Mouse (Mus musculus) heart, embryonic 14.5 days (tissue): ENCODE data around the gene Olfr56. TPM values are rescaled to one million over a fixed set of nuclear protein-coding genes. Genes with fewer than 3 reads are reported as not detected.
"Not testable (repeated sequence)": the region's sequence is repeated elsewhere in the genome, so short reads cannot be mapped to it uniquely, and the experiment has no call there.

ENCODE experiments used
- ATAC-seq: fragments of 200-750 bp; cut with Nextera tagmentation; 2 replicates; pipeline ENCODE4 v1.8.0; 2017; ENCODE audit warnings: low read depth, moderate TSS enrichment; ENCODE audit not compliant: insufficient number of reproducible peaks, insufficient read depth, low FRiP score
- H3K27ac ChIP-seq, 2 experiments: fragments of 200-500 bp in 1 of 2; fragments of 300-500 bp in 1 of 2; sonication (generic) in 1 of 2; replicated peaks in 1 of 2; 2 replicates each; pipeline ENCODE4 v1.5.1; 2012 to 2014; ENCODE audit warnings: low read depth in 2 of 2, low read length in 2 of 2, control low read depth in 1 of 2, mild to moderate bottlenecking in 1 of 2, mixed read lengths in 1 of 2; ENCODE audit not compliant: control insufficient read depth in 1 of 2, insufficient read depth in 1 of 2
- H3K27me3 ChIP-seq: fragments of 300-500 bp; sonication (generic); 2 replicates; pipeline ENCODE4 v1.6.1; 2014; ENCODE audit warnings: mild to moderate bottlenecking, low read length, control low read depth; ENCODE audit not compliant: control insufficient read depth, insufficient read depth
- H3K36me3 ChIP-seq: fragments of 300-500 bp; sonication (generic); 2 replicates; pipeline ENCODE4 v1.6.1; 2014; ENCODE audit warnings: mild to moderate bottlenecking, control low read depth, low read length, mixed read lengths; ENCODE audit not compliant: control insufficient read depth, insufficient read depth
- H3K4me1 ChIP-seq, 2 experiments: fragments of 200-500 bp in 1 of 2; fragments of 300-500 bp in 1 of 2; sonication (generic) in 1 of 2; 2 replicates each; pipeline ENCODE4 v1.6.1; 2012 to 2014; ENCODE audit warnings: low read length in 2 of 2, control low read depth in 1 of 2, mixed read lengths in 1 of 2; ENCODE audit not compliant: control insufficient read depth in 2 of 2, insufficient read depth in 2 of 2
- H3K4me2 ChIP-seq: fragments of 300-500 bp; sonication (generic); 2 replicates; pipeline ENCODE4 v1.6.1; 2014; ENCODE audit warnings: mild to moderate bottlenecking, low read length
- H3K4me3 ChIP-seq, 2 experiments: fragments of 200-500 bp in 1 of 2; fragments of 300-500 bp in 1 of 2; sonication (generic) in 1 of 2; 2 replicates each; pipeline ENCODE4 v1.5.1; 2012 to 2014; ENCODE audit warnings: low read length in 2 of 2, mild to moderate bottlenecking in 2 of 2, control low read depth in 1 of 2, low read depth in 1 of 2, moderate library complexity in 1 of 2; ENCODE audit not compliant: control insufficient read depth in 1 of 2, insufficient read depth in 1 of 2
- H3K9ac ChIP-seq: fragments of 300-500 bp; sonication (generic); 2 replicates; pipeline ENCODE4 v1.6.1; 2014; ENCODE audit warnings: mild to moderate bottlenecking, low read length
- H3K9me3 ChIP-seq: fragments of 300-500 bp; sonication (generic); 2 replicates; pipeline ENCODE4 v1.6.1; 2016; ENCODE audit warnings: low read length, control low read depth; ENCODE audit not compliant: control insufficient read depth
- WGBS: fragments of 180-500 bp; shearing (Covaris S2); extraction: QIAGEN DNeasy Blood & Tissue Kit; methylation state at CpG from one replicate; pipeline ENCODE4 v1.1.7; 2014; 5-methylcytosine and 5-hydroxymethylcytosine counted together
- polyA plus RNA-seq: library from polyadenylated mRNA; unstranded; fragments of >200 nt; fragmentation: Nextera tagmentation; extraction: Ambion mirVana; gene quantifications from 2 replicates; pipeline ENCODE4 v1.2.1, GENCODE M21; 2014

Olfr56 gene
- polyA plus RNA-seq, 1 experiment from 2014 or later = not detected

DNA sequence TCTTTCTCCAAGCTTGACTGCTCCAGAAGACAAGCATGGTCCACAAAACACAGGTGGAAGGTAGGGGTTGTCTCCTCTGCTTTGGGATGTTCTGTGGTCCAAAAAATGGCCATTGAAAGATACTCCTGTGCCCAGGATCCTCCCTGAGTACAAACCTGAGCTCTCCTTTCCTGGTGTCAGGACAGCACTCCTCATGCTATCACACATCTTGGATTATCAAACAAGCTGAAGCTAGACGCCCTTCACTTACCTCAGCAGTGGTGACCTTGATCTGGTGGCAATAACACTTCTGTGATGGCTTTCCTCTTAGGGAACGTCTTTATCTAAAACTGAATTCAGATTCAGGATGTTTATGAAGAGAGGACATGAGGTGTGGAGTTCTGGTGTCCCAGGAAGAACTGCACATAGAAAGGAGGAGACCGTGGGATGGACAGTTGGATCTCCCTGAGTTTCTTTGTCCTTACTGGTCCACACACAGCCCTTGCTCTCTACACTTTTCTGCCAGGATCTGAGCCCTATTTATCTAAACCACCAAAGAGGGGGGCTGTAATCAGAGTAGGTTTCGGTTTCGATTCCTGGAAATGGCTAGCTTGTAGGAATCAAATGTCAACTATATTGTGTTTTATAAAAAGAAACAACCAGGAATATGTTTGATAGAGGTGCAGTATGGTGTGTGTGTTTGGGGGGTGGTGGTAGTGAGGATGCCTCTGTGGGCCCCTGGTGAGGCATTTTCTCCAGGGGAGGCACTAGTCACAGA, 85.2 kb downstream of the Olfr56 start, which contains the start of gene Tgtp2:
TSS of gene Tgtp2 (minus strand) at position 494 of the 757 bp plus-strand sequence.
- ATAC-seq, H3K27ac ChIP-seq, H3K4me1 ChIP-seq, H3K27me3 ChIP-seq, H3K9me3 ChIP-seq, H3K4me2 ChIP-seq, H3K4me3 ChIP-seq, H3K36me3 ChIP-seq, H3K9ac ChIP-seq: not testable (repeated sequence)
- WGBS = 61% methylated on average over 5 of the region's 5 CpGs

DNA sequence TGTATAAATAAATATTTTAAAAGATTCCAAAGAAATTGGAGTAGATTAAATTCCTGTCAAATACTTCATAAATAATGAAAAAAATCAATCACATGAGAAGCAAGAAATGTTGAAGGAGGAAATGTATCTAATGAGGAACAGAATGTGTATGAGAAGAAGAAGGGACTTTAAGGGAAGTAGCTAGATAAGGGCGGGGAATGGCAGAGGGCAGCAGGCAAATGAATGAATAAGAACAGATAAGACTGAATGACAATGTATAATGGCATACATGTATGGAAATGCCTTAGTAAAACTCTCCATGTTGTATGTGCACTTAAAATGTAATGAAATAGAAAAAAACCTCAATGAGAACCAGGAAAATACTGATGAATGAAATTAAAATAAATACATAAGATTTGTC, 89.7 kb downstream of the Olfr56 start:
- Histone ChIP-seq H3K4me3 (no peak overlapping the region), H3K27me3 (no peaks in the 10 kb centered on the region), H3K36me3 (no peaks in the 10 kb centered on the region), H3K4me1 (no peaks in the 10 kb centered on the region), H3K9ac (no peak overlapping the region), H3K4me2 (no peak overlapping the region), H3K9me3 (no peaks in the 10 kb centered on the region), H3K27ac (no peak overlapping the region)
- WGBS = 52% methylated on average over 1 of the region's 1 CpGs
- no peak for ATAC-seq

DNA sequence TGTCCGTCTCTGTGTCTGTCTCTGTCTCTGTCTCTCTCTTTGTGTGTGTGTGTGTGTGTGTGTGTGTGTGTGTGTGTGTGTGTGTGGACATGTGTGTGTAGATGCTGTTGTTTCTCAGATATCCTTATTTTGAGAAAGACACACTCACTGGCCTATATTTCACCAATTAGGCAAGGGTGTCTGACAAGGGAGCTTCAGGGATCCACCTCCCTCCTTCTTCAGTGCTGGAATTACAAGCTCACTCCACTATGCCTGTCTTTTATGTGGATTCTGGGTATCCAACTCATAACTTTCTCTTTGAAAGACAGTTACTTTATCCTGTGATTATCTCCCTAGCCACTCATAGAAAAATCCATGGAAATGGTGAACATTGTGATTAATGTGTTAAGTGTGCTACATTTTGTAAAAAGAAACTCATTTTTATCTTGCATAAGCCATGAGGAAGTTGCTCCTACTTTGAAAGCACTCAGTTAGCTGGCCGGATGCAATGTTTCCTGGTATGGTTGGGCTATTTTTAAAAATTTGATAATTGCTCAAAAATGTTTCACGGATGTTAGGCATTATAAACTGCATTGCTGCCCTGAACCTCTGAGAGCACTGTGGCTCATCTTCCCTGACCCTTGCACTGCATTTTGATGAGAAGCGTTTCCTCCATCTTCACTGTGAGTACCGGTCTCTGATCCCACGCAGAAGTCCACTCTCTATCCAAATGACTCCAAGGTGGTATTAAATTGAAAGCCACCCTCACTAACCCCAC, 97.5 kb downstream of the Olfr56 start, which contains the start of gene Ifi47:
TSS of gene Ifi47 (plus strand) at position 587 of the 757 bp plus-strand sequence.
- WGBS = 56% methylated on average over 6 of the region's 6 CpGs
- H3K9me3 ChIP-seq, H3K4me1 ChIP-seq, ATAC-seq, H3K36me3 ChIP-seq, H3K27me3 ChIP-seq, H3K4me2 ChIP-seq, H3K4me3 ChIP-seq, H3K9ac ChIP-seq: not testable (repeated sequence)
- H3K27ac ChIP-seq = peak within 1 kb of the TSS; percentile 47 to 70; a peak in 3 of 4 replicates

DNA sequence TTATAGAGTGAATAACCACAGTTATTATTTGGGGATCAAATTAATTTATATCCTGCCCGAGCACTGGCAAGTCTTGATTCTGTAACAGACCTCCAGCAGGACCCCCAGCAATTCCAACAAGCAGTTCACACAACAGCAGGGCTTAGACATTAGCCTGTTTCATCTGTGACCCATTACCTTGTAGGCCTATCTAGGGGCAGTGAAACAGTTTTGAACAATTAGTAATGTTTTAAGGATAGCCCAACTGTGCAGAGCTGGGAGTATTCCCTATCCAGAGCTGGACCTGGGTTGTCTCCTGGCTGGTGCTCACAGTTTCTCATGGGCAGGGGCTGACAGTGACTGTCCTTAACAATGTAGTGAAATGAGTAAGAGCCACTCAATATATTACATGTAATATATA, 98.3 kb downstream of the Olfr56 start:
- 67% methylated on average over 1 of the region's 1 CpGs for WGBS
- Histone ChIP-seq H3K9ac (no peak overlapping the region), H3K27me3 (no peaks in the 10 kb centered on the region), H3K4me1 (0 out of 4 replicates have a peak, but pooled peaks cover 0 to 3% of the 10 kb centered on the region in 2 experiments), H3K4me3 (no peak overlapping the region), H3K27ac (0 out of 4 replicates have a peak overlapping the region, but pooled peaks of 1 of the 2 experiments have one; percentile 47), H3K9me3 (no peaks in the 10 kb centered on the region), H3K36me3 (no peaks in the 10 kb centered on the region), H3K4me2 (no peak overlapping the region)
- no peak for ATAC-seq

DNA sequence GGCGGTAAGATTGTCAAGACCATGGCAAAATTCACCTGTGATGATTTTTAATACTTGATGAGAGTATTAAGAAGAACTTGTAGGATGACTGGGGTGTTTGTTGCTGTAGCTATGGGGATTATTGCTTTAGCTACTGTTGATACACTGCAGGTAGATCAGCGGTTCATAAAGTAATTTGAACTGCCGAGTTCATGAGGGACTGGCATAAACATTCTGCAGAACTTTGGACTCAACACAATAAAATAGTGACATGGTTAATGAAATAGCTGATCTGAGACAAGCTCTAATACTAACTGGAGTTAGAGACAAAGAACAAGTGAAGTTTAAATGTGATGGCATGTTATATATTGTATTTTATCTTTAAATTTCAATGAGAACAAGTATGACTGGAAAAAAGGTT, 100.0 kb downstream of the Olfr56 start:
- Histone ChIP-seq H3K36me3 (no peaks in the 10 kb centered on the region), H3K27me3 (no peaks in the 10 kb centered on the region), H3K4me3 (no peak overlapping the region), H3K9ac (no peak overlapping the region), H3K9me3 (no peaks in the 10 kb centered on the region), H3K27ac (no peak overlapping the region), H3K4me2 (no peak overlapping the region), H3K4me1 (0 out of 4 replicates have a peak, but pooled peaks cover 0 to 3% of the 10 kb centered on the region in 2 experiments)
- WGBS = 90% methylated on average over 3 of the region's 3 CpGs
- no peak for ATAC-seq

DNA sequence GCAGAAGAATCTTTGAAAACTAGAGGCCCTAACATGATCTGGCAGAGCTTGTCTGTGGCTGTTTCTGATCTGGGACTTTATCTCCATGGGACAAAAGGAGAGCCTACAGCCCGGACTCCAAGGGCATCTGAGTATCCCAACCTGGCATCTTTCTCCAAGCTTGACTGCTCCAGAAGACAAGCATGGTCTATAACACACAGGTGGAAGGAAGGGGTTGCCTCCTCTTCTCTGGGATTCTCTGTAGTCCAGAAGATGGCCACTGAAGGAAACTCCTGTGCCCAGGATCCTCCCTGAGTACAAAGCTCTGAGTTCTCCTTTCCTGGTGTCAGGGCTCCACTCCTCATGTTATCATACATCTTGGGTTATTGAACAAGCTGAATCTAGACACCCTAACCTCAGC, 101.9 kb downstream of the Olfr56 start:
- WGBS = 67% methylated on average over 1 of the region's 1 CpGs
- Histone ChIP-seq H3K27me3 (no peaks in the 10 kb centered on the region), H3K9ac (no peak overlapping the region), H3K36me3 (no peaks in the 10 kb centered on the region), H3K27ac (no peak overlapping the region), H3K4me1 (0 out of 4 replicates have a peak, but pooled peaks cover 0 to 3% of the 10 kb centered on the region in 2 experiments), H3K9me3 (no peaks in the 10 kb centered on the region), H3K4me3 (no peak overlapping the region), H3K4me2 (no peak overlapping the region)
- ATAC-seq = no peak

DNA sequence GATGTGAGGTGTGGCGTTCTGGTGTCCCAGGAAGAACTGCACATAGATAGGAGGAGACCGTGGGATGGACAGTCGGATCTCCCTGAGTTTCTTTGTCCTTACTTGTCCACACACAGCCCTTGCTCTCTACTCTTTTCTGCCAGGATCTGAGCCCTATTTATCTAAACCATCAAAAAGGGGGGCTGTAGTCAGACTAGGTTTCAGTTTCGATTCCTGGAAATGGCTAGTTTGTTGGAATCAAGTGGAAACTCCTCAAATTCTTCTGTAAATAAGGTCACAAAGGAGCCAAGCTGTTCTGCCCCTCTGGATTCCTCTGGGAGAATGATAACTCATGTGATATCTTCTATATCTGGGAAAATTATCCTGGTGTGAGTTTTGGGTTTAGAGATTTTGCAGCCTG, 102.7 kb downstream of the Olfr56 start:
- H3K36me3 ChIP-seq = no peaks in the 10 kb centered on the region
- WGBS = 64% methylated on average over 4 of the region's 4 CpGs
- 0 out of 4 replicates have a peak, but pooled peaks cover 0 to 3% of the 10 kb centered on the region in 2 experiments for H3K4me1 ChIP-seq
- no peaks in the 10 kb centered on the region for H3K27me3 ChIP-seq
- H3K4me3 ChIP-seq = no peak overlapping the region
- no peak for ATAC-seq
- no peak overlapping the region for H3K9ac ChIP-seq
- H3K4me2 ChIP-seq = no peak overlapping the region
- no peaks in the 10 kb centered on the region for H3K9me3 ChIP-seq
- no peak overlapping the region for H3K27ac ChIP-seq
